Mouse (Mus musculus): ENCODE measurements around the gene Gm21915. TPM values are rescaled to one million over a fixed set of nuclear protein-coding genes. Genes with fewer than 3 reads are reported as not detected.

Gene Gm21915
- not detected in 2 replicates for polyA plus RNA-seq (2012; rRNA removed)

GRCm38 (mm10) chr9:40670313-40670712 is at the start of gene Gm21915:
Gm21915 (plus strand) TSS chr9:40670613.
- TF ChIP-seq POLR2A (IDR thresholded peaks at IDR 0.05; ENCODE audit: borderline replicate concordance, extremely low read depth, insufficient read depth, insufficient read length, poor library complexity, severe bottlenecking) = no peak
- no peak for TF ChIP-seq CTCF (IDR thresholded peaks at IDR 0.05; ENCODE audit: borderline replicate concordance, extremely low read depth, insufficient read depth, insufficient read length)
- DNase-seq (ENCODE audit: low read depth) = no peak

- DNase-seq (ENCODE audit: low read depth) = no peak
- TF ChIP-seq CTCF (IDR thresholded peaks at IDR 0.05; ENCODE audit: borderline replicate concordance, extremely low read depth, insufficient read depth, insufficient read length) (no peak), POLR2A (IDR thresholded peaks at IDR 0.05; ENCODE audit: borderline replicate concordance, extremely low read depth, insufficient read depth, insufficient read length, poor library complexity, severe bottlenecking) (no peak)
These were observed 48.1 kb upstream of the Gm21915 start for GRCm38 (mm10) chr9:40622265-40622664.

GRCm38 (mm10) chr9:40622793-40623192 is 47.6 kb upstream of the Gm21915 start:
- TF ChIP-seq CTCF (IDR thresholded peaks at IDR 0.05; ENCODE audit: borderline replicate concordance, extremely low read depth, insufficient read depth, insufficient read length) = no peak
- TF ChIP-seq POLR2A (IDR thresholded peaks at IDR 0.05; ENCODE audit: borderline replicate concordance, extremely low read depth, insufficient read depth, insufficient read length, poor library complexity, severe bottlenecking) = no peak
- DNase-seq (ENCODE audit: low read depth) = no peak

- DNase-seq (ENCODE audit: low read depth) = no peak
- TF ChIP-seq CTCF (IDR thresholded peaks at IDR 0.05; ENCODE audit: borderline replicate concordance, extremely low read depth, insufficient read depth, insufficient read length) (no peak), POLR2A (IDR thresholded peaks at IDR 0.05; ENCODE audit: borderline replicate concordance, extremely low read depth, insufficient read depth, insufficient read length, poor library complexity, severe bottlenecking) (no peak)
These were observed 45.1 kb upstream of the Gm21915 start for GRCm38 (mm10) chr9:40625341-40625740.

GRCm38 (mm10) chr9:40626566-40626965 is 43.8 kb upstream of the Gm21915 start:
- no peak for TF ChIP-seq CTCF (IDR thresholded peaks at IDR 0.05; ENCODE audit: borderline replicate concordance, extremely low read depth, insufficient read depth, insufficient read length)
- TF ChIP-seq POLR2A (IDR thresholded peaks at IDR 0.05; ENCODE audit: borderline replicate concordance, extremely low read depth, insufficient read depth, insufficient read length, poor library complexity, severe bottlenecking) = no peak
- DNase-seq (ENCODE audit: low read depth) = peak; percentile 55

GRCm38 (mm10) chr9:40627146-40627713 is 43.2 kb upstream of the Gm21915 start:
- TF ChIP-seq POLR2A (IDR thresholded peaks at IDR 0.05; ENCODE audit: borderline replicate concordance, extremely low read depth, insufficient read depth, insufficient read length, poor library complexity, severe bottlenecking) (no peak), CTCF (IDR thresholded peaks at IDR 0.05; ENCODE audit: borderline replicate concordance, extremely low read depth, insufficient read depth, insufficient read length) (no peak)
- DNase-seq (ENCODE audit: low read depth) = peak; percentile 56

- DNase-seq (ENCODE audit: low read depth) = peak; percentile 81
These were observed 42.0 kb upstream of the Gm21915 start for GRCm38 (mm10) chr9:40628130-40629069.

GRCm38 (mm10) chr9:40629441-40629840 is 41.0 kb upstream of the Gm21915 start:
- TF ChIP-seq POLR2A (IDR thresholded peaks at IDR 0.05; ENCODE audit: borderline replicate concordance, extremely low read depth, insufficient read depth, insufficient read length, poor library complexity, severe bottlenecking) = no peak

More at GRCm38 (mm10) chr9:40628130-40629069, 42.0 kb upstream of the Gm21915 start:
- TF ChIP-seq POLR2A (IDR thresholded peaks at IDR 0.05; ENCODE audit: borderline replicate concordance, extremely low read depth, insufficient read depth, insufficient read length, poor library complexity, severe bottlenecking) (no peak), CTCF (IDR thresholded peaks at IDR 0.05; ENCODE audit: borderline replicate concordance, extremely low read depth, insufficient read depth, insufficient read length) (peak; percentile 66)

GRCm38 (mm10) chr9:40631101-40631500 is 39.3 kb upstream of the Gm21915 start:
- DNase-seq (ENCODE audit: low read depth) = peak; percentile 31

More at GRCm38 (mm10) chr9:40629441-40629840, 41.0 kb upstream of the Gm21915 start:
- DNase-seq (ENCODE audit: low read depth) = no peak

GRCm38 (mm10) chr9:40631505-40631904 is 38.9 kb upstream of the Gm21915 start:
- DNase-seq (ENCODE audit: low read depth) = no peak
- no peak for TF ChIP-seq POLR2A (IDR thresholded peaks at IDR 0.05; ENCODE audit: borderline replicate concordance, extremely low read depth, insufficient read depth, insufficient read length, poor library complexity, severe bottlenecking)
- TF ChIP-seq CTCF (IDR thresholded peaks at IDR 0.05; ENCODE audit: borderline replicate concordance, extremely low read depth, insufficient read depth, insufficient read length) = no peak

More at GRCm38 (mm10) chr9:40631101-40631500, 39.3 kb upstream of the Gm21915 start:
- TF ChIP-seq POLR2A (IDR thresholded peaks at IDR 0.05; ENCODE audit: borderline replicate concordance, extremely low read depth, insufficient read depth, insufficient read length, poor library complexity, severe bottlenecking) = no peak
- no peak for TF ChIP-seq CTCF (IDR thresholded peaks at IDR 0.05; ENCODE audit: borderline replicate concordance, extremely low read depth, insufficient read depth, insufficient read length)

- peak; percentile 83; the same call in 1 of the 2 replicates for TF ChIP-seq CTCF (IDR thresholded peaks at IDR 0.05; ENCODE audit: borderline replicate concordance, extremely low read depth, insufficient read depth, insufficient read length)
- TF ChIP-seq POLR2A (IDR thresholded peaks at IDR 0.05; ENCODE audit: borderline replicate concordance, extremely low read depth, insufficient read depth, insufficient read length, poor library complexity, severe bottlenecking) = no peak
These were observed 34.4 kb upstream of the Gm21915 start for GRCm38 (mm10) chr9:40636054-40636453.

More at GRCm38 (mm10) chr9:40636054-40636453, 34.4 kb upstream of the Gm21915 start:
- peak; percentile 73 for DNase-seq (ENCODE audit: low read depth)

Measured in brain, embryonic 14.5 days (tissue).